Mouse (Mus musculus) liver, adult 2 months (tissue): Measurements from ENCODE around the gene Blvrb. TPM values are rescaled to one million over a fixed set of nuclear protein-coding genes. Genes with fewer than 3 reads are reported as not detected.
"Not testable (repeated sequence)": the region's sequence is repeated elsewhere in the genome, so short reads cannot be mapped to it uniquely, and the experiment has no call there.

ENCODE experiments used
- DNase-seq: peaks from one replicate; pipeline ENCODE4 v3.0.0-alpha.2; 2011; ENCODE audit warnings: low read depth, low spot score; ENCODE audit errors: extremely low read depth
- H3K27ac ChIP-seq: fragments of 200-500 bp; replicated peaks from 2 replicates; pipeline ENCODE4 v1.5.1; 2012; ENCODE audit warnings: low read depth, mild to moderate bottlenecking, control low read depth, inconsistent platforms, low read length; ENCODE audit not compliant: insufficient read depth
- H3K27me3 ChIP-seq: fragments of 200-500 bp; 2 replicates; pipeline ENCODE4 v1.6.1; 2012; ENCODE audit warnings: mild to moderate bottlenecking, moderate library complexity, low read length, inconsistent platforms; ENCODE audit not compliant: control insufficient read depth, insufficient read depth
- H3K36me3 ChIP-seq: fragments of 200-500 bp; 2 replicates; pipeline ENCODE4 v1.6.1; 2012; ENCODE audit warnings: low read length, inconsistent platforms; ENCODE audit not compliant: control insufficient read depth, insufficient read depth
- H3K4me1 ChIP-seq: fragments of 200-500 bp; 2 replicates; pipeline ENCODE4 v1.6.1; 2011; ENCODE audit warnings: low read length; ENCODE audit not compliant: control insufficient read depth, insufficient read depth
- H3K4me3 ChIP-seq: fragments of 200-500 bp; 2 replicates; pipeline ENCODE4 v1.5.1; 2011; ENCODE audit warnings: low read depth, mild to moderate bottlenecking, control low read depth, low read length, moderate library complexity; ENCODE audit not compliant: insufficient read depth
- H3K79me2 ChIP-seq: fragments of 200-500 bp; 2 replicates; pipeline ENCODE4 v1.6.1; 2012; ENCODE audit warnings: inconsistent platforms, mild to moderate bottlenecking, low read length, moderate library complexity; ENCODE audit not compliant: control insufficient read depth, insufficient read depth
- H3K9ac ChIP-seq: fragments of 200-500 bp; 2 replicates; pipeline ENCODE4 v1.6.1; 2012; ENCODE audit warnings: low read depth, mild to moderate bottlenecking, control low read depth, inconsistent platforms, low read length
- CTCF ChIP-seq: fragments of 200-500 bp; IDR thresholded peaks from 2 replicates; pipeline ENCODE4 v1.5.1; 2011; ENCODE audit warnings: low read depth, low read length, control low read depth
- POLR2A ChIP-seq: fragments of 200-500 bp; IDR thresholded peaks from 2 replicates; pipeline ENCODE4 v1.6.1; 2011; ENCODE audit warnings: low read length, control low read depth; ENCODE audit not compliant: insufficient read depth; ENCODE audit errors: extremely low read depth
- WGBS: fragments of 180-500 bp; shearing (Covaris S2); methylation state at CpG from one replicate; pipeline ENCODE4 v1.1.7; 2018; 5-methylcytosine and 5-hydroxymethylcytosine counted together
- polyA plus RNA-seq: library from polyadenylated mRNA; depleted of rRNA; stranded (reverse); fragments of >200 nt; gene quantifications from 2 replicates; pipeline ENCODE4 v1.2.3, GENCODE M21; 2012
- total RNA-seq: library from RNA; depleted of rRNA; stranded (reverse); fragments of >200 nt; gene quantifications from 2 replicates; pipeline ENCODE4 v1.2.3, GENCODE M21; 2014

Gene Blvrb
- total and polyA plus RNA-seq, 2 experiments = 142 to 268 TPM

DNA sequence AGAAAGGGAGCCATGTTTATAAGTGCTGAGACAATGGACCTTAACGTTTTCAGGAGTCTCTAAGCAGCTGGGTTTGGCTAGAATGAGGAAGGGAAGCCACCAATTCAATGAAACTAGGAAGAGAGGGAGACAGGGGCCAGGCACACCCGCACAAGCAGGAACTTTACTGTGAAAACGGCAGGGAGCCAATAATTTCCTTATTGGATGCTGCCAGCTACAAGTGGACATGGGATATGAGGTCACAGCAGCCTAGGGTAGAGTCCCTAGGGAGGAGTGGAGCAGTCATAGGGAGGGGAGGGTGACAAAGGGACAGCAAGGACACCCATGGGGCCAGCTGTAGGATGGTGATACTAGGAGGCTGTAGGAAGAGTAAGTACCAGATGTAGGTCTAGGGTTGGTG lies 45.2 kb downstream of the Blvrb start:
- H3K27me3 ChIP-seq = no peaks in the 10 kb centered on the region
- no peak for TF ChIP-seq POLR2A
- TF ChIP-seq CTCF = no peak
- H3K4me3 ChIP-seq = no peak overlapping the region
- 67% methylated on average over 3 of the region's 3 CpGs for WGBS
- H3K36me3 ChIP-seq = no peaks in the 10 kb centered on the region
- no peak overlapping the region for H3K27ac ChIP-seq
- peaks cover 13% of the 10 kb centered on the region for H3K4me1 ChIP-seq
- no peak overlapping the region for H3K9ac ChIP-seq
- H3K79me2 ChIP-seq = peaks cover 8% of the 10 kb centered on the region; the same call in 1 of the 2 replicates
- no peak for DNase-seq

DNA sequence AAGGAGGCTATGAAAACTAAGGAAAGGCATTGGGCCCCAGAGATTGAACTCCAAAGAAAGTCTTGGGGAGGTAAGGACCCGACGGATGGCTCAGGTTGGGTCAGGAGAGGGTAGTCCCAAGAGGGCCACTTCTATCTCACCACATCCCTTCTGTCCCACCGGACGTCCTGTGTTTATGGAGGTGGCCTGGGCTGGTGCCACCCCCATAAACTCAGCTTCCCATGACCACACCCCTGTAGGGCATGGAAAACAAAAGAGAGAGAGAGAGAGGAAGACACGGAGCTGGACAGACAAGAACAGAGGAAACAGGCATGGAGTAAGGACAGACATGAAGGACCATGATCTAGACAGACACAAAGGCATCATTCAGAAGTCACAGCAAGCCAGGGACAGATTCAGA lies 45.7 kb downstream of the Blvrb start:
- Histone ChIP-seq H3K4me3 (no peak overlapping the region), H3K27ac (no peak overlapping the region), H3K36me3 (no peaks in the 10 kb centered on the region), H3K27me3 (no peaks in the 10 kb centered on the region), H3K9ac (no peak overlapping the region), H3K4me1 (peaks cover 9% of the 10 kb centered on the region), H3K79me2 (peaks cover 8% of the 10 kb centered on the region; the same call in 1 of the 2 replicates)
- TF ChIP-seq POLR2A = no peak
- no peak for TF ChIP-seq CTCF
- 78% methylated on average over 5 of the region's 5 CpGs for WGBS
- DNase-seq = no peak

DNA sequence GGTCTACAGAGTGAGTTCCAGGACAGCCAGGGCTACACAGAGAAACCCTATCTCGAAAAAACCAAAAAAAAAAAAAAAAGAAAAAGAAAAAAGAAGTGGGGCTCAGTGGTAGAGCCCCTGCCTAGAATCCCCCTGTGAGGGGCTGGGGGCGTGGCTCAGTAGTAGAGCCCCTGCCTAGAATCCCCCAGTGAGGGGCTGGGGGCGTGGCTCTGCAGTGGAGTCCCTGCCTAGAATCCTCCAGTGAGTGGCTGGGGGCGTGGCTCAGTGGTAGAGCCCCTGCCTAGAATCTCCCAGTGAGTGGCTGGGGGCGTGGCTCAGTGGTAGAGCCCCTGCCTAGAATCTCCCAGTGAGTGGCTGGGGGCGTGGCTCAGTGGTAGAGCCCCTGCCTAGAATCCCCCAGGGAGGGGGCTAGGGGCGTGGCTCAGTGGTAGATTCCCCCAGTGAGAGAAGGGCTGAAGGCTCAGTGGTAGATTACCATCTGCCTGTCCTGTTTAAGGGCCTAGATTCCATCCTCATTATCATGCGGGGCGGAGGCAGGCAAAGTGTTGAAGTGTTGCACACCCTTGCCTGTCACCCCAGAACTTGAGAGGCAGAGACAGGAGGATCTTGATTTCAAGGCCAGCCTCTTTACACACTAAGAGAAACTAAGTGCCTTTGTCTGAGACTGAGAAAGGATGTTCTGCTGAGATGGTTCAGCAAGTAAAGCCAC lies 47.0 kb downstream of the Blvrb start:
- WGBS = 87% methylated on average over 9 of the region's 9 CpGs

DNA sequence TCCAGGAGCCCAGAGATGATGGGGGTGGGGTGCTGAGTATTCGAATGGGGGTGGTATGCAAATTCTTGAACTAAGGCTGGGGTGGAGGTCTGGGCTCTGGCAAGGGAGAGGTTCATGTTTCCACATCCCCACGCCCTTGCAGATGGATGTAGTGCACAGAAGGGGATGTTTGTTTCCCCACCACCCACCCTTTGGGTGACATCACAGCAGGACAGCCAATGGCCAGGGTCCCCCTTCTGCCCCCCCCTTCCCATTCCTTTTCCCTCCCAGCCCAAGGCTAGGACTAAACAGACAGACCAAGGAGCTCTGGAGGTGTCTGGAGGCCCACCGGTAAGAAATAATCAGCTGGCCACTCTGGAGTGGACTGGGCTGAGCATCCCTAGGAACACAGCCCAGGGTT lies 51.3 kb downstream of the Blvrb start, which contains the start of gene Prx:
Prx (plus strand) TSS at position 289 of the 400 bp plus-strand sequence.
- Histone ChIP-seq H3K27ac (no peak within 1 kb of the TSS), H3K27me3 (no peaks in the 10 kb centered on the region), H3K36me3 (no peaks in the 10 kb centered on the region), H3K9ac (no peak within 1 kb of the TSS), H3K4me1 (peaks cover 1% of the 10 kb centered on the region; the same call in 1 of the 2 replicates), H3K4me3 (no peak within 1 kb of the TSS), H3K79me2 (no peaks in the 10 kb centered on the region)
- TF ChIP-seq POLR2A = no peak
- TF ChIP-seq CTCF = no peak
- DNase-seq = no peak
- WGBS = 76% methylated on average over 3 of the region's 3 CpGs

More for the DNA sequence above, 47.0 kb downstream of the Blvrb start:
- not testable (repeated sequence) for H3K9ac ChIP-seq, DNase-seq, H3K27ac ChIP-seq, H3K36me3 ChIP-seq, H3K79me2 ChIP-seq, H3K4me1 ChIP-seq, H3K27me3 ChIP-seq, H3K4me3 ChIP-seq

DNA sequence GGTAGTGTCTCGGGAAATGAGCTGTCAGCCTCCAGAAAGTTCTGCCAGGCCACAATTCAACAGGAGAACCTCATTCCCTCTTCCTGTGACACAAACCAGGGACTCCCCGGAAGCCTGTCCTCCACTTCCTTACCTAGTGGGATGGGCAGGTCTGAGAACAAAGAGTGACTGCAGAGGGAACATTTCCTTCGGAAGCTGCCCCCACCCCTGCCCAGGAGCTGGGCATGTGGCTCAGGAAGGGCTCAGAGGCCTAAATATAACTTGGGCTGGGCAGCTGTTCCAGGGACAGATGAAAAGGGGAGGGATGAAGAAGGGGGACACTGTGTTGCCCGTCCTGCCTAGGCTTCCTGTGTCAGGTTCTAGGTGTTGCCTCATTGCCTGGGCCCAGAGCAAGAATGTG lies 53.8 kb downstream of the Blvrb start:
- 73% methylated on average over 4 of the region's 4 CpGs for WGBS
- H3K27ac ChIP-seq = no peak overlapping the region
- no peaks in the 10 kb centered on the region for H3K36me3 ChIP-seq
- H3K4me1 ChIP-seq = peaks cover 1% of the 10 kb centered on the region; the same call in 1 of the 2 replicates
- TF ChIP-seq CTCF (no peak), POLR2A (no peak)
- no peaks in the 10 kb centered on the region for H3K27me3 ChIP-seq
- H3K4me3 ChIP-seq = no peak overlapping the region
- H3K79me2 ChIP-seq = no peaks in the 10 kb centered on the region
- DNase-seq = no peak
- H3K9ac ChIP-seq = no peak overlapping the region

DNA sequence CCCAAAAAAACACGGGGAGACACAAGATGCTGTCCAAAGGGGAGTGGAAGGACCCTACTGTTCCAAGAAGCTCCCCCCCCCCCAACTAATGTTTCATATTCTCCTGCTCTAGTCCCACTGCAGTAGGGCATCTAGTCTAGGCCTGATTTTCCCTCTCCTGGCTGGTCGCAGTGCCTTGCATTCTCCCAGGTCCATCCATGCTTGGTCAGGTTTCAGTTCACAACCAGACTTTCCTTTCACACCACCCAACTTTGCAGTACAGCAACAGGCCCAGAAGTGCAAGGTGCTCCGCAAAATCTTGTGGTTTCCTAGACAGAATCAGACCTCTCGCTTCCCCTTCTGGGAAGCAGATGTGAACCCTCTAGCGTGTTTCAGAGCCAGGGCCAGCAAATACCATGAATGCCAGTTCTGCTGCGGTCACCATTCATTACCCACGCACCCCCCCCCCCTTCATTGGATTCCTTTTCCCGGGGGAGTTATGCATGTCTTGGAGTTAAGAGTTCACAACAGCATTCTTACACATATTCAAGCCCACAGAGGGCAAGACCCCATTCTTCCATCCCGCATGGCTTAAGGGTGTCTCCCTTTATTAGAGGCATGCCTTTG lies 59.1 kb downstream of the Blvrb start:
- Histone ChIP-seq H3K4me1 (0 out of 2 replicates have a peak, but pooled peaks cover 1% of the 10 kb centered on the region), H3K4me3 (no peak overlapping the region), H3K36me3 (no peaks in the 10 kb centered on the region), H3K27ac (no peak overlapping the region), H3K9ac (no peak overlapping the region), H3K27me3 (no peaks in the 10 kb centered on the region), H3K79me2 (no peaks in the 10 kb centered on the region)
- 77% methylated on average over 9 of the region's 9 CpGs for WGBS
- TF ChIP-seq POLR2A (no peak), CTCF (no peak)
- DNase-seq = no peak
